Mouse (Mus musculus): ENCODE data around the gene Mapk8ip3.

Mapk8ip3 gene

GRCm38 (mm10) chr17:24851381-24852125, 85.2 kb downstream of the Mapk8ip3 start:
- in situ Hi-C loops (cut with MboI; ENCODE audit: unreplicated experiment in 2 of 2), result no loop called here

- in situ Hi-C loops (cut with MboI; ENCODE audit: unreplicated experiment in 2 of 2), result no loop called here
Observed at GRCm38 (mm10) chr17:24850773-24851127, 86.0 kb downstream of the Mapk8ip3 start.

GRCm38 (mm10) chr17:24850065-24850772, 86.6 kb downstream of the Mapk8ip3 start, which contains the start of gene Fahd1:
TSS of gene Fahd1 (minus strand) at chr17:24850364.
- in situ Hi-C loops (cut with MboI; ENCODE audit: unreplicated experiment in 2 of 2), result no loop called here

DNA sequence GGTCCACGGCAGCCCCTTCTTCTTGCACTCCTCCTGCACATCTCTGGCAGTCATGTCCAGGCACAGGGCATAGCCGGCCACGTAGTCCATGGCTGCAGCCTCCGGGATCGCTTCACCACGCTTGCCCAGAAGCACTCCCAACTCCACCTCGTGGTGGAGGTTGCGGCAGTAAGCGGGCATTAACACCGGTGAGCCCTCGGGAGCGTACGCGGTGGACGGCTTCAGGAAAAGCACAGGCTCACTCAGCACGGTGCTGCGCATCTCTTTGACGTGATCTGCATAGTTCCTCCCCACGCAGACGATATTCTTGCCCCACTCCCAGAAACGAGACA, 87.1 kb downstream of the Mapk8ip3 start:
- in situ Hi-C loops (cut with MboI; ENCODE audit: unreplicated experiment in 2 of 2), result no loop called here

- in situ Hi-C loops (cut with MboI; ENCODE audit: unreplicated experiment in 2 of 2), result no loop called here
Observed at GRCm38 (mm10) chr17:24848600-24849031, 88.2 kb downstream of the Mapk8ip3 start.

DNA sequence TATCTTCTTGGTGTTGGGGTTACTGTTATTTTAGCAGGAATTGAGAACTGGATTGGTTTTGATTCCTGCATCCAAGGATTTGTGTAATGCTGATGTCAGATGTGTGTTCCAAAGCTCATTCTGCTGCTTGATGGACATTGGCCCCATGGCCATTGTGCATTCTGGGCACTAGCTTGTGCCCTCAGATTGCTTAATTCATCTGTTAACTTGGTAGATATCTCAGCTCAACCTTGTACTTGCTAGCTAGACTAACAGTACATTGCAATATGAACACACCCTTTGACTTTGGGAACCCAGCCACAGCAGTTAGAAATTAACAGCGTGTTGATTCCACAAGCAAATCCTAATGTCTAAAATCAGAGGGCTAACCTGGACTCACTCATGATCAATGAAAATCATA, 89.4 kb downstream of the Mapk8ip3 start:
- in situ Hi-C loops (cut with MboI; ENCODE audit: unreplicated experiment in 2 of 2), result no loop called here

GRCm38 (mm10) chr17:24844525-24844924, 92.3 kb downstream of the Mapk8ip3 start:
- in situ Hi-C loops (cut with MboI; ENCODE audit: unreplicated experiment in 2 of 2), result no loop called here

DNA sequence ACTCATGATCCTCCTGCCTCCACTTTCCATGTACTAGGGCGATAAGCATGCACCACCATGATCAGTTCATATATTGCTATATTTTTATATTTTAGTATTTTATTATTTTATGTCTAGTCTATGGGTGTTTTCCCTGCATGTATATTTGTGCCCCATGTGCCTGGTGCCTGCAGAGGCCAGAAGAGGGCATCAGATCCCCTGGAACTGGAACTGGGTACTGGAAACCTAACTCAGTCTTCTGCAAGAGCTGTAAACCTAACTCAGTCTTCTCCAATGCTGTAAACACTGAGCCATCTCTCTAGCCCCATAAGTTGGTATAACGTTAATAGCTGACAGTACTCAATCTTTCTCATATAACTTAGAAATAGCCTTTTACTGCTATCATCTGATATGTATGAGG, 94.1 kb downstream of the Mapk8ip3 start:
- in situ Hi-C loops (cut with MboI; ENCODE audit: unreplicated experiment in 2 of 2), result no loop called here
